Mouse (Mus musculus) cerebellum, postnatal 4 days (tissue): ENCODE results near the gene Dkkl1.
"Not testable (repeated sequence)": the region's sequence is repeated elsewhere in the genome, so short reads cannot be mapped to it uniquely, and the experiment has no call there.

ENCODE experiments used
- DNase-seq, 2 experiments: peaks; one replicate each; pipeline ENCODE4 v3.0.0; 2022; ENCODE audit warnings: low spot score in 2 of 2, mixed read lengths in 1 of 2

The Dkkl1 gene

GRCm38 (mm10) chr7:45211851-45212251 lies at the start of gene Dkkl1:
Dkkl1 (minus strand) TSS chr7:45212147.
- DNase-seq: no peak

GRCm38 (mm10) chr7:45259281-45259680 lies 47.3 kb upstream of the Dkkl1 start:
- no peak for DNase-seq

- no peak for DNase-seq
Observed at GRCm38 (mm10) chr7:45257063-45257840, 45.3 kb upstream of the Dkkl1 start.

- not testable (repeated sequence) for DNase-seq
Observed at GRCm38 (mm10) chr7:45255822-45256221, 43.9 kb upstream of the Dkkl1 start.

- DNase-seq: no peak
Observed at GRCm38 (mm10) chr7:45253806-45254205, 41.9 kb upstream of the Dkkl1 start.

- no peak for DNase-seq
Observed at GRCm38 (mm10) chr7:45247666-45248065, 35.7 kb upstream of the Dkkl1 start.

GRCm38 (mm10) chr7:45241389-45241749 lies 29.4 kb upstream of the Dkkl1 start:
- DNase-seq: no peak

GRCm38 (mm10) chr7:45240633-45241388 lies 28.9 kb upstream of the Dkkl1 start, which contains the start of gene Slc6a16:
Slc6a16 (plus strand) TSS chr7:45241085.
- peak; percentile 45 to 58 for DNase-seq

- no peak for DNase-seq
Observed at GRCm38 (mm10) chr7:45240109-45240508, 28.2 kb upstream of the Dkkl1 start.

GRCm38 (mm10) chr7:45238723-45239496 lies 27.0 kb upstream of the Dkkl1 start, which contains the start of gene Cd37:
Cd37 (minus strand) TSS chr7:45239115.
- DNase-seq: no peak

GRCm38 (mm10) chr7:45237747-45238699 lies 26.1 kb upstream of the Dkkl1 start:
- DNase-seq: no peak

GRCm38 (mm10) chr7:45235656-45236180 lies 23.8 kb upstream of the Dkkl1 start:
- no peak for DNase-seq

GRCm38 (mm10) chr7:45234922-45235571 lies 23.1 kb upstream of the Dkkl1 start:
- DNase-seq: peak in 1 of 2 experiments; percentile 44

- no peak for DNase-seq
Observed at GRCm38 (mm10) chr7:45234333-45234841, 22.4 kb upstream of the Dkkl1 start.

GRCm38 (mm10) chr7:45233580-45234332 lies 21.8 kb upstream of the Dkkl1 start:
- DNase-seq: peak in 1 of 2 experiments; percentile 55

GRCm38 (mm10) chr7:45232716-45233465 lies 20.9 kb upstream of the Dkkl1 start:
- no peak for DNase-seq

- DNase-seq: no peak
Observed at GRCm38 (mm10) chr7:45231941-45232340, 20.0 kb upstream of the Dkkl1 start.

- DNase-seq: no peak
Observed at GRCm38 (mm10) chr7:45231192-45231591, 19.2 kb upstream of the Dkkl1 start.
